Mouse (Mus musculus) adrenal gland, postnatal 4 days (tissue): ENCODE results near the gene Gm20388. TPM values are rescaled to one million over a fixed set of nuclear protein-coding genes. Genes with fewer than 3 reads are reported as not detected.
"Not testable (repeated sequence)": the region's sequence is repeated elsewhere in the genome, so short reads cannot be mapped to it uniquely, and the experiment has no call there.

Experiments used
- DNase-seq, 2 experiments: peaks; one replicate each; pipeline ENCODE4 v3.0.0; 2021 to 2022; ENCODE audit warnings: low spot score in 2 of 2, mixed read lengths in 2 of 2
- total RNA-seq, 2 experiments: library from RNA; stranded (reverse); gene quantifications; 2 replicates each; pipeline ENCODE4 v1.2.3; 2021

Gene Gm20388
- total RNA-seq, 2 experiments from 2014 or later, result 8.8 TPM; not detected in 1

- DNase-seq, result no peak
These were observed 1673.0 kb downstream of the Gm20388 start for GRCm38 (mm10) chr8:121583653-121584052.

GRCm38 (mm10) chr8:121584730-121585129 lies 1674.1 kb downstream of the Gm20388 start:
- no peak for DNase-seq

GRCm38 (mm10) chr8:121585159-121585825 lies 1674.7 kb downstream of the Gm20388 start:
- DNase-seq, result peak; percentile 96 to 98

- no peak for DNase-seq
These were observed 1678.1 kb downstream of the Gm20388 start for GRCm38 (mm10) chr8:121588750-121589149.

- DNase-seq, result no peak
These were observed 1678.6 kb downstream of the Gm20388 start for GRCm38 (mm10) chr8:121589205-121589726.

GRCm38 (mm10) chr8:121590203-121591177 lies 1679.8 kb downstream of the Gm20388 start, which contains the start of gene Map1lc3b:
Map1lc3b (plus strand) TSS chr8:121590361.
- DNase-seq, result peak; percentile 90 to 94

GRCm38 (mm10) chr8:121591178-121592066 lies 1680.8 kb downstream of the Gm20388 start:
- DNase-seq, result no peak

GRCm38 (mm10) chr8:121593293-121593692 lies 1682.7 kb downstream of the Gm20388 start:
- DNase-seq, result no peak

GRCm38 (mm10) chr8:121593983-121594382 lies 1683.3 kb downstream of the Gm20388 start:
- no peak for DNase-seq

- DNase-seq, result not testable (repeated sequence)
These were observed 1686.9 kb downstream of the Gm20388 start for GRCm38 (mm10) chr8:121597492-121597891.

GRCm38 (mm10) chr8:121598190-121598589 lies 1687.5 kb downstream of the Gm20388 start:
- no peak for DNase-seq

GRCm38 (mm10) chr8:121598892-121599291 lies 1688.3 kb downstream of the Gm20388 start:
- peak; percentile 59 to 62 for DNase-seq

- DNase-seq, result no peak
These were observed 1689.2 kb downstream of the Gm20388 start for GRCm38 (mm10) chr8:121599842-121600241.

- no peak for DNase-seq
These were observed 1691.8 kb downstream of the Gm20388 start for GRCm38 (mm10) chr8:121602411-121602810.

GRCm38 (mm10) chr8:121602860-121603259 lies 1692.2 kb downstream of the Gm20388 start:
- peak in 1 of 2 experiments; percentile 61 for DNase-seq

- no peak for DNase-seq
These were observed 1693.2 kb downstream of the Gm20388 start for GRCm38 (mm10) chr8:121603801-121604200.

GRCm38 (mm10) chr8:121607661-121608060 lies 1697.0 kb downstream of the Gm20388 start:
- DNase-seq, result no peak

- DNase-seq, result no peak
These were observed 1698.6 kb downstream of the Gm20388 start for GRCm38 (mm10) chr8:121609251-121609650.

GRCm38 (mm10) chr8:121609916-121610315 lies 1699.3 kb downstream of the Gm20388 start:
- no peak for DNase-seq

- DNase-seq, result no peak
These were observed 1702.8 kb downstream of the Gm20388 start for GRCm38 (mm10) chr8:121613419-121613818.
